Mouse (Mus musculus) liver, postnatal 0 days (tissue): ENCODE measurements around the gene Prss8.
A peak's percentile ranks its signal among the peaks of the same experiment; 100 is the strongest.

Experiments
- CTCF ChIP-seq: sonication (generic); IDR thresholded peaks from 2 replicates; pipeline ENCODE4 v1.5.1; 2016; ENCODE audit warnings: antibody characterized with exemption, low read depth
- EP300 ChIP-seq: IDR thresholded peaks from 2 replicates; pipeline ENCODE4 v1.6.1; 2016; ENCODE audit warnings: antibody characterized with exemption, low read depth, mild to moderate bottlenecking

DNA sequence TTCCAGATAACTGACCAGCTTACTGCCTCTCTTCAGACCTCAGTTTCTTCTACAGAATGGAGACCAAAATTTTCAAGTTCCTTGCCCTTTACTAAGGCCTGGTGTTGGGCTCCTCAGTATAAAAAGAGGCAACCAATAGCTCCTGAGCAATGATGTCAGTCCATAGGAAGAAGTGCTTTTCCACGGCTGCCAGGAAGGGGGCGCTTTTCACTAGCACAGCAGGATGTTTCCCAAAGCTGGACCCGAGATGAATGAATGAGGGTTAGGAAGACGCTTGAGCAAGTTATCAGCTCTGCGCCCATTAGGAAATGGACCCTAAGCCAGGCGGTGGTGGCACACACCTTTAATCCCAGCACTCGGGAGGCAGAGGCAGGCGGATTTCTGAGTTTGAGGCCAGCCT is 8.4 kb downstream of the Prss8 start:
- TF ChIP-seq EP300 (no peak), CTCF (peak; percentile 71)
